Mouse (Mus musculus) testis, adult 2 months (tissue): ENCODE data around the gene Chmp5.

Experiments
- CTCF ChIP-seq: fragments of 200-500 bp; IDR thresholded peaks from 2 replicates; pipeline ENCODE4 v1.5.1; 2012; ENCODE audit warnings: low read depth, mild to moderate bottlenecking, inconsistent platforms, low read length, moderate library complexity; ENCODE audit not compliant: control insufficient read depth, insufficient read depth, insufficient replicate concordance
- POLR2A ChIP-seq: fragments of 200-500 bp; IDR thresholded peaks from 2 replicates; pipeline ENCODE4 v1.6.1; 2012; ENCODE audit warnings: low read depth, mild to moderate bottlenecking, inconsistent platforms, low read length, moderate library complexity; ENCODE audit not compliant: control insufficient read depth

DNA sequence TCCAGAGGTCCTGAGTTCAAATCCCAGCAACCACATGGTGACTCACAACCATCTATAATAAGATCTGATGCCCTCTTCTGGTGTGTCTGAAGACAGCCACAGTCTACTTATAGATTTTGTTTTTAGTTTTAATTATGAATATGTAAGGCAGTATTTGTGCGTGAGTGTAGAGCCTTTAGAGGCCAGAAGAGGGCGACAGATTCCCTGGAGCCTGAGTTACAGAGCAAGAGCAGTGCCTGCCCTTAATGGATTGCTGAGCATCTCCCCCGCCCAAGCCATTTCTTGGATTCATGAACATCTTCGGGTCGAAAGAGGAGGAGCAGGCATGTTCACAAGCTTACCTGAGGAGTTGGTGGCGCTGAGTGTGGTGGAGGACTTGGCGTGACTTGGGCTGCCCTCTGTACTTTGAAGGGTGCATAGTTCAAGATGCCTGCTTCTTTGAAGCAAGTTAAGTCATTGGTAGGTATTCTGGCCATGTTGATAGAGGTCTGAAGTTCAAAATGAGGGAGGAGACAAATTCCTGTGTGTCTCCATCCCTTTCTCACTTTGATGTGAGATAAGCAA is 31.5 kb upstream of the Chmp5 start:
- TF ChIP-seq CTCF: peak; percentile 28; the same call in 1 of the 2 replicates
- no peak for TF ChIP-seq POLR2A
